Mouse (Mus musculus) stomach, embryonic 15.5 days (tissue): Measurements from ENCODE around the gene Tia1. TPM values are rescaled to one million over a fixed set of nuclear protein-coding genes. Genes with fewer than 3 reads are reported as not detected.

ENCODE experiments used
- ATAC-seq: fragments of 200-750 bp; cut with Nextera tagmentation; 2 replicates; pipeline ENCODE4 v1.8.0; 2017; ENCODE audit warnings: low read depth, moderate number of reproducible peaks, moderate TSS enrichment; ENCODE audit not compliant: insufficient read depth, low FRiP score
- H3K27ac ChIP-seq: fragments of 300-500 bp; sonication (generic); 2 replicates; pipeline ENCODE4 v1.5.1; 2015; ENCODE audit warnings: mild to moderate bottlenecking, inconsistent platforms
- H3K27me3 ChIP-seq: fragments of 300-500 bp; sonication (generic); replicated peaks from 2 replicates; pipeline ENCODE4 v1.6.1; 2015; ENCODE audit warnings: inconsistent platforms
- H3K36me3 ChIP-seq: fragments of 300-500 bp; sonication (generic); 2 replicates; pipeline ENCODE4 v1.6.1; 2015; ENCODE audit warnings: inconsistent platforms
- H3K4me1 ChIP-seq: fragments of 300-500 bp; sonication (generic); 2 replicates; pipeline ENCODE4 v1.6.1; 2015; ENCODE audit warnings: inconsistent platforms
- H3K4me2 ChIP-seq: fragments of 300-500 bp; sonication (generic); 2 replicates; pipeline ENCODE4 v1.6.1; 2015; ENCODE audit warnings: mild to moderate bottlenecking, inconsistent platforms
- H3K4me3 ChIP-seq: fragments of 300-500 bp; sonication (generic); replicated peaks from 2 replicates; pipeline ENCODE4 v1.5.1; 2015; ENCODE audit warnings: inconsistent platforms
- H3K9ac ChIP-seq: fragments of 300-500 bp; sonication (generic); 2 replicates; pipeline ENCODE4 v1.6.1; 2015; ENCODE audit warnings: inconsistent platforms
- H3K9me3 ChIP-seq: fragments of 300-500 bp; sonication (generic); 2 replicates; pipeline ENCODE4 v1.6.1; 2016; ENCODE audit warnings: inconsistent platforms
- WGBS: fragments of 180-500 bp; shearing (Covaris S2); methylation state at CpG from one replicate; pipeline ENCODE4 v1.1.7; 2015; 5-methylcytosine and 5-hydroxymethylcytosine counted together
- polyA plus RNA-seq: library from polyadenylated mRNA; unstranded; fragments of >200 nt; fragmentation: Nextera tagmentation; extraction: Ambion mirVana; gene quantifications from 2 replicates; pipeline ENCODE4 v1.2.1, GENCODE M21; 2015

Gene Tia1
- 158 and 167 TPM in 2 replicates for polyA plus RNA-seq

- H3K9me3 ChIP-seq, result no peaks in the 10 kb centered on the region
- peak; percentile 96 for ATAC-seq
Observed at GRCm38 (mm10) chr6:86404100-86404861, at the start of gene Tia1. Tia1 (plus strand) TSS chr6:86404219.

GRCm38 (mm10) chr6:86354948-86355347, 49.1 kb upstream of the Tia1 start:
- H3K4me1 ChIP-seq, result no peaks in the 10 kb centered on the region
- ATAC-seq, result no peak
- no peak overlapping the region for H3K9ac ChIP-seq
- H3K4me2 ChIP-seq, result no peak overlapping the region
- no peak overlapping the region for H3K27ac ChIP-seq
- no peaks in the 10 kb centered on the region for H3K36me3 ChIP-seq
- no peaks in the 10 kb centered on the region for H3K27me3 ChIP-seq
- 65% methylated on average over 3 of the region's 3 CpGs for WGBS
- no peak overlapping the region for H3K4me3 ChIP-seq
- H3K9me3 ChIP-seq, result no peaks in the 10 kb centered on the region

More at GRCm38 (mm10) chr6:86404100-86404861, at the start of gene Tia1:
- Histone ChIP-seq H3K4me3 (peak within 1 kb of the TSS; percentile 74), H3K36me3 (no peaks in the 10 kb centered on the region), H3K27ac (peak within 1 kb of the TSS; percentile 100), H3K9ac (peak within 1 kb of the TSS; percentile 93), H3K27me3 (no peaks in the 10 kb centered on the region), H3K4me2 (peak within 1 kb of the TSS; percentile 62), H3K4me1 (no peaks in the 10 kb centered on the region)
- under 1% methylated on average over 61 of the region's 62 CpGs for WGBS

- 70% methylated on average over 9 of the region's 9 CpGs for WGBS
- no peak overlapping the region for H3K27ac ChIP-seq
- no peaks in the 10 kb centered on the region for H3K4me1 ChIP-seq
- H3K4me3 ChIP-seq, result no peak overlapping the region
- H3K9me3 ChIP-seq, result no peaks in the 10 kb centered on the region
- no peak for ATAC-seq
- H3K9ac ChIP-seq, result no peak overlapping the region
- H3K36me3 ChIP-seq, result no peaks in the 10 kb centered on the region
- H3K27me3 ChIP-seq, result no peaks in the 10 kb centered on the region
- H3K4me2 ChIP-seq, result no peak overlapping the region
Observed at GRCm38 (mm10) chr6:86356956-86357355, 47.1 kb upstream of the Tia1 start.

- ATAC-seq, result no peak
- no peak overlapping the region for H3K4me2 ChIP-seq
Observed at GRCm38 (mm10) chr6:86360691-86361090, 43.3 kb upstream of the Tia1 start.

GRCm38 (mm10) chr6:86361373-86361772, 42.6 kb upstream of the Tia1 start:
- Histone ChIP-seq H3K27ac (no peak overlapping the region), H3K4me3 (no peak overlapping the region), H3K9me3 (no peaks in the 10 kb centered on the region), H3K4me2 (no peak overlapping the region), H3K36me3 (no peaks in the 10 kb centered on the region), H3K9ac (no peak overlapping the region), H3K4me1 (0 out of 2 replicates have a peak, but pooled peaks cover 3% of the 10 kb centered on the region), H3K27me3 (no peaks in the 10 kb centered on the region)
- no peak for ATAC-seq
- 88% methylated on average over 7 of the region's 7 CpGs for WGBS

More at GRCm38 (mm10) chr6:86360691-86361090, 43.3 kb upstream of the Tia1 start:
- H3K27ac ChIP-seq, result no peak overlapping the region
- no peak overlapping the region for H3K9ac ChIP-seq
- no peaks in the 10 kb centered on the region for H3K9me3 ChIP-seq
- H3K36me3 ChIP-seq, result no peaks in the 10 kb centered on the region
- no peak overlapping the region for H3K4me3 ChIP-seq
- WGBS, result 62% methylated on average over 7 of the region's 7 CpGs
- no peaks in the 10 kb centered on the region for H3K4me1 ChIP-seq
- H3K27me3 ChIP-seq, result no peaks in the 10 kb centered on the region

- peak overlapping the region; percentile 68 for H3K4me3 ChIP-seq
- no peaks in the 10 kb centered on the region for H3K9me3 ChIP-seq
- H3K4me2 ChIP-seq, result peak overlapping the region; percentile 94
- no peaks in the 10 kb centered on the region for H3K27me3 ChIP-seq
- H3K27ac ChIP-seq, result no peak overlapping the region
- ATAC-seq, result 0 out of 2 replicates have a peak, but pooled peaks have one; percentile 12
- WGBS, result under 1% methylated on average over 17 of the region's 17 CpGs
- peak overlapping the region; percentile 30; the same call in 1 of the 2 replicates for H3K9ac ChIP-seq
- H3K36me3 ChIP-seq, result no peaks in the 10 kb centered on the region
- 0 out of 2 replicates have a peak, but pooled peaks cover 6% of the 10 kb centered on the region for H3K4me1 ChIP-seq
Observed at GRCm38 (mm10) chr6:86364442-86365141, 39.4 kb upstream of the Tia1 start.

- peak within 1 kb of the TSS; percentile 94 for H3K4me2 ChIP-seq
- H3K27me3 ChIP-seq, result no peaks in the 10 kb centered on the region
- no peaks in the 10 kb centered on the region for H3K36me3 ChIP-seq
- peak within 1 kb of the TSS; percentile 68 for H3K4me3 ChIP-seq
- H3K9ac ChIP-seq, result peak within 1 kb of the TSS; percentile 53
- WGBS, result under 1% methylated on average over 76 of the region's 76 CpGs
- peak within 1 kb of the TSS; percentile 87 for H3K27ac ChIP-seq
- peaks cover 7% of the 10 kb centered on the region for H3K4me1 ChIP-seq
- H3K9me3 ChIP-seq, result no peaks in the 10 kb centered on the region
- ATAC-seq, result peak; percentile 93
Observed at GRCm38 (mm10) chr6:86365371-86366124, 38.5 kb upstream of the Tia1 start, which contains the start of gene Fam136a. Fam136a (plus strand) TSS chr6:86365646.

GRCm38 (mm10) chr6:86366125-86366852, 37.7 kb upstream of the Tia1 start:
- H3K9me3 ChIP-seq, result no peaks in the 10 kb centered on the region

GRCm38 (mm10) chr6:86366853-86367249, 37.2 kb upstream of the Tia1 start:
- Histone ChIP-seq H3K4me1 (peaks cover 11% of the 10 kb centered on the region), H3K9ac (no peak overlapping the region), H3K4me3 (peak overlapping the region; percentile 68; the same call in 1 of the 2 replicates), H3K9me3 (no peaks in the 10 kb centered on the region), H3K27me3 (no peaks in the 10 kb centered on the region), H3K4me2 (peak overlapping the region; percentile 94), H3K27ac (no peak overlapping the region), H3K36me3 (no peaks in the 10 kb centered on the region)
- no peak for ATAC-seq
- WGBS, result 70% methylated on average over 2 of the region's 2 CpGs

More at GRCm38 (mm10) chr6:86366125-86366852, 37.7 kb upstream of the Tia1 start:
- ATAC-seq, result peak; percentile 10
- H3K4me3 ChIP-seq, result peak overlapping the region; percentile 68
- H3K27me3 ChIP-seq, result no peaks in the 10 kb centered on the region
- H3K27ac ChIP-seq, result peak overlapping the region; percentile 87
- H3K36me3 ChIP-seq, result no peaks in the 10 kb centered on the region
- H3K4me2 ChIP-seq, result peak overlapping the region; percentile 94
- WGBS, result 40% methylated on average over 25 of the region's 25 CpGs
- peaks cover 11% of the 10 kb centered on the region for H3K4me1 ChIP-seq
- peak overlapping the region; percentile 53 for H3K9ac ChIP-seq

GRCm38 (mm10) chr6:86368479-86368878, 35.5 kb upstream of the Tia1 start:
- Histone ChIP-seq H3K27me3 (no peaks in the 10 kb centered on the region), H3K4me1 (peaks cover 22% of the 10 kb centered on the region), H3K4me3 (no peak overlapping the region), H3K36me3 (no peaks in the 10 kb centered on the region), H3K27ac (no peak overlapping the region), H3K4me2 (no peak overlapping the region), H3K9ac (no peak overlapping the region), H3K9me3 (no peaks in the 10 kb centered on the region)
- ATAC-seq, result no peak
- WGBS, result 93% methylated on average over 5 of the region's 5 CpGs
